Mouse (Mus musculus): ENCODE results near the gene Nrbf2. TPM values are rescaled to one million over a fixed set of nuclear protein-coding genes. Genes with fewer than 3 reads are reported as not detected.
A peak's percentile ranks its signal among the peaks of the same experiment; 100 is the strongest.

Gene Nrbf2
- polyA plus RNA-seq, 1 experiment from 2014 or later, result 42.4 TPM

GRCm38 (mm10) chr10:67311277-67311959 is 26.3 kb upstream of the Nrbf2 start:
- Histone ChIP-seq H3K4me1 (no peaks in the 10 kb centered on the region), H3K27ac (no peak overlapping the region), H3K9ac (no peak overlapping the region), H3K36me3 (no peaks in the 10 kb centered on the region), H3K27me3 (replicated peaks) (no peaks in the 10 kb centered on the region), H3K4me2 (replicated peaks) (no peak overlapping the region), H3K4me3 (no peak overlapping the region), H3K9me3 (no peaks in the 10 kb centered on the region)
- peak; percentile 62; the same call in 1 of the 2 replicates for ATAC-seq (ENCODE audit: low FRiP score, low read depth)
- WGBS, result 38% methylated on average over 9 of the region's 9 CpGs

- 89% methylated on average over 7 of the region's 7 CpGs for WGBS
- H3K9me3 ChIP-seq, result no peaks in the 10 kb centered on the region
- ATAC-seq (ENCODE audit: low FRiP score, low read depth), result no peak
Observed at GRCm38 (mm10) chr10:67309483-67310138, 24.5 kb upstream of the Nrbf2 start.

GRCm38 (mm10) chr10:67302340-67302739 is 17.2 kb upstream of the Nrbf2 start:
- H3K4me2 ChIP-seq (replicated peaks), result no peak overlapping the region
- H3K27me3 ChIP-seq (replicated peaks), result no peaks in the 10 kb centered on the region
- no peak overlapping the region for H3K27ac ChIP-seq
- no peaks in the 10 kb centered on the region for H3K4me1 ChIP-seq
- WGBS, result 57% methylated on average over 2 of the region's 2 CpGs
- no peak overlapping the region for H3K4me3 ChIP-seq
- ATAC-seq (ENCODE audit: low FRiP score, low read depth), result no peak
- no peak overlapping the region for H3K9ac ChIP-seq
- no peaks in the 10 kb centered on the region for H3K36me3 ChIP-seq
- no peaks in the 10 kb centered on the region for H3K9me3 ChIP-seq

More at GRCm38 (mm10) chr10:67309483-67310138, 24.5 kb upstream of the Nrbf2 start:
- Histone ChIP-seq H3K4me2 (replicated peaks) (no peak overlapping the region), H3K27ac (no peak overlapping the region), H3K36me3 (no peaks in the 10 kb centered on the region), H3K4me1 (no peaks in the 10 kb centered on the region), H3K4me3 (no peak overlapping the region), H3K9ac (no peak overlapping the region), H3K27me3 (replicated peaks) (no peaks in the 10 kb centered on the region)

- no peak overlapping the region for H3K4me3 ChIP-seq
- H3K4me2 ChIP-seq (replicated peaks), result no peak overlapping the region
- H3K4me1 ChIP-seq, result no peaks in the 10 kb centered on the region
- no peak for ATAC-seq (ENCODE audit: low FRiP score, low read depth)
- WGBS, result 92% methylated on average over 6 of the region's 6 CpGs
- no peak overlapping the region for H3K9ac ChIP-seq
- H3K27me3 ChIP-seq (replicated peaks), result no peaks in the 10 kb centered on the region
- no peaks in the 10 kb centered on the region for H3K36me3 ChIP-seq
- no peaks in the 10 kb centered on the region for H3K9me3 ChIP-seq
- H3K27ac ChIP-seq, result no peak overlapping the region
Observed at GRCm38 (mm10) chr10:67301046-67301445, 15.9 kb upstream of the Nrbf2 start.

GRCm38 (mm10) chr10:67299285-67299684 is 14.2 kb upstream of the Nrbf2 start:
- Histone ChIP-seq H3K36me3 (no peaks in the 10 kb centered on the region), H3K27me3 (replicated peaks) (no peaks in the 10 kb centered on the region), H3K9ac (no peak overlapping the region), H3K4me2 (replicated peaks) (no peak overlapping the region), H3K4me3 (no peak overlapping the region), H3K4me1 (no peaks in the 10 kb centered on the region), H3K27ac (no peak overlapping the region), H3K9me3 (no peaks in the 10 kb centered on the region)
- 83% methylated on average over 4 of the region's 4 CpGs for WGBS
- no peak for ATAC-seq (ENCODE audit: low FRiP score, low read depth)

- WGBS, result 55% methylated on average over 5 of the region's 5 CpGs
- Histone ChIP-seq H3K9me3 (no peaks in the 10 kb centered on the region), H3K4me3 (no peak overlapping the region), H3K4me2 (replicated peaks) (no peak overlapping the region), H3K27me3 (replicated peaks) (no peaks in the 10 kb centered on the region), H3K9ac (no peak overlapping the region), H3K4me1 (no peaks in the 10 kb centered on the region), H3K36me3 (no peaks in the 10 kb centered on the region), H3K27ac (no peak overlapping the region)
- ATAC-seq (ENCODE audit: low FRiP score, low read depth), result no peak
Observed at GRCm38 (mm10) chr10:67298856-67299255, 13.8 kb upstream of the Nrbf2 start.

- no peak overlapping the region for H3K4me2 ChIP-seq (replicated peaks)
- H3K4me3 ChIP-seq, result no peak overlapping the region
- no peak for ATAC-seq (ENCODE audit: low FRiP score, low read depth)
- WGBS, result 94% methylated on average over 17 of the region's 17 CpGs
- no peaks in the 10 kb centered on the region for H3K4me1 ChIP-seq
- H3K9ac ChIP-seq, result no peak overlapping the region
- no peaks in the 10 kb centered on the region for H3K27me3 ChIP-seq (replicated peaks)
- H3K27ac ChIP-seq, result no peak overlapping the region
- H3K36me3 ChIP-seq, result no peaks in the 10 kb centered on the region
- no peaks in the 10 kb centered on the region for H3K9me3 ChIP-seq
Observed at GRCm38 (mm10) chr10:67297175-67297855, 12.2 kb upstream of the Nrbf2 start.

- Histone ChIP-seq H3K4me3 (no peak overlapping the region), H3K9ac (no peak overlapping the region), H3K36me3 (no peaks in the 10 kb centered on the region), H3K9me3 (no peaks in the 10 kb centered on the region), H3K4me2 (replicated peaks) (no peak overlapping the region), H3K27ac (no peak overlapping the region), H3K4me1 (no peaks in the 10 kb centered on the region), H3K27me3 (replicated peaks) (no peaks in the 10 kb centered on the region)
- WGBS, result 75% methylated on average over 8 of the region's 8 CpGs
- ATAC-seq (ENCODE audit: low FRiP score, low read depth), result no peak
Observed at GRCm38 (mm10) chr10:67296482-67297152, 11.5 kb upstream of the Nrbf2 start.

- Histone ChIP-seq H3K27ac (no peak overlapping the region), H3K9me3 (no peaks in the 10 kb centered on the region), H3K9ac (no peak overlapping the region), H3K36me3 (no peaks in the 10 kb centered on the region), H3K27me3 (replicated peaks) (no peaks in the 10 kb centered on the region), H3K4me3 (no peak overlapping the region), H3K4me2 (replicated peaks) (no peak overlapping the region), H3K4me1 (no peaks in the 10 kb centered on the region)
- ATAC-seq (ENCODE audit: low FRiP score, low read depth), result no peak
- WGBS, result 73% methylated on average over 7 of the region's 7 CpGs
Observed at GRCm38 (mm10) chr10:67295938-67296466, 10.9 kb upstream of the Nrbf2 start.

GRCm38 (mm10) chr10:67295331-67295730 is 10.2 kb upstream of the Nrbf2 start:
- 75% methylated on average over 5 of the region's 5 CpGs for WGBS
- H3K27ac ChIP-seq, result no peak overlapping the region
- H3K4me1 ChIP-seq, result no peaks in the 10 kb centered on the region
- ATAC-seq (ENCODE audit: low FRiP score, low read depth), result no peak
- H3K9me3 ChIP-seq, result no peaks in the 10 kb centered on the region
- H3K36me3 ChIP-seq, result no peaks in the 10 kb centered on the region
- H3K4me2 ChIP-seq (replicated peaks), result no peak overlapping the region
- no peak overlapping the region for H3K9ac ChIP-seq
- no peak overlapping the region for H3K4me3 ChIP-seq
- H3K27me3 ChIP-seq (replicated peaks), result no peaks in the 10 kb centered on the region

GRCm38 (mm10) chr10:67291087-67291486 is 6.0 kb upstream of the Nrbf2 start:
- Histone ChIP-seq H3K4me1 (no peaks in the 10 kb centered on the region), H3K27me3 (replicated peaks) (no peaks in the 10 kb centered on the region), H3K9ac (no peak overlapping the region), H3K4me2 (replicated peaks) (no peak overlapping the region), H3K36me3 (no peaks in the 10 kb centered on the region), H3K9me3 (no peaks in the 10 kb centered on the region), H3K27ac (no peak overlapping the region), H3K4me3 (no peak overlapping the region)
- no peak for ATAC-seq (ENCODE audit: low FRiP score, low read depth)
- WGBS, result 76% methylated on average over 8 of the region's 8 CpGs

GRCm38 (mm10) chr10:67290622-67291021 is 5.5 kb upstream of the Nrbf2 start:
- H3K9me3 ChIP-seq, result no peaks in the 10 kb centered on the region
- no peak overlapping the region for H3K9ac ChIP-seq
- no peak overlapping the region for H3K4me3 ChIP-seq
- no peak for ATAC-seq (ENCODE audit: low FRiP score, low read depth)
- no peak overlapping the region for H3K27ac ChIP-seq
- no peaks in the 10 kb centered on the region for H3K36me3 ChIP-seq
- H3K4me2 ChIP-seq (replicated peaks), result no peak overlapping the region
- WGBS, result 79% methylated on average over 4 of the region's 4 CpGs
- no peaks in the 10 kb centered on the region; the same call in 1 of the 2 replicates for H3K4me1 ChIP-seq
- no peaks in the 10 kb centered on the region for H3K27me3 ChIP-seq (replicated peaks)
